Mouse (Mus musculus): ENCODE results near the gene Orm3. TPM values are rescaled to one million over a fixed set of nuclear protein-coding genes. Genes with fewer than 3 reads are reported as not detected.

The Orm3 gene
- polyA plus RNA-seq, 1 experiment from 2014 or later, result not detected

DNA sequence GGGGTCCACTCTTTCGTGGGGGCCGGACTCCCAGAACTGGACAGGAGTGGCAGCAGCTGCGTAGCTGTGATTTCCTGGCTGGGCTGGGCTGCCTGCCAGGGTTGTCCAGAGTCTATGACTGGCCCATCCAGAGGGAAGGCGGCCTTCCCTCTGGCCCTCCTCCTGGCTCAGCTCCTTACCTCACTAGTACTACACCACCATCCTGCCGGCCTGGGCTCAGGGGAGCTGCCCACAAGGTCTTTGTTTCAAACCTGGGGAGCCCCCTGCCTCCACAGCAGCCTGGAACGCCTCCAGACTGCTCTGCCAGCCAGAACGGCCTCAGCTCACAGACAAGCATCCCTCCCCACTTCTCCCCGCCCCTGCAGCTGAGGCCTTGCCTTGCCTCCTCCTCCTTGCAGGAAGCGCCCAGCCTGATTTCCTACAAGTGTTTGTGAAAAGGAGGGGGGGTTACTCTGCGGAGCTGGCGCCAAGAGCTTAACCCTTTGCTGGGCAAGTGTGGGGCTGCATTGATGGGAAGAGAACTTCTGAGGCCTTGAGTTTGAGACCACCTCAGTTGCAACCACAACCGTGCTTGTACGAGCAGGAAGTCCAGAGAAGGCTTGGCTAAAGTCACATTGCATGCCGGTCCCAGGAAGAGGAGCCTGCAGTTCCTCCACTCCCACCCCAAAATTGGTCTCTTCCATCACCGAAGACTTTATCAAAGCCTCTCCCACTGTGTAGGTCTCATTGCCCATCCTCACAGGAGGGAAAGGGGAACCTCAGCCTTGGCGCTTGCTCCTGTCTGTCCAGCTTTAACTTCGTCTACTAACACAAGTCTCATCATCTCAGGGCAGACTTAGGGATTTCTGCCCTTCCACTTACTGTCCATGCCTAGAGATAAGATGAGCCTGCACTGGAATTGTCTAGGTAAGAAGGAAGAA is 47.3 kb downstream of the Orm3 start, which contains the start of gene Akna:
Gene Akna (minus strand): TSS at position 315 of the 920 bp plus-strand sequence.
- Histone ChIP-seq H3K4me1 (ENCODE audit: control insufficient read depth, insufficient read depth, low read depth, low read length) (peaks cover 35% of the 10 kb centered on the region), H3K27ac (ENCODE audit: low read depth, low read length) (peak within 1 kb of the TSS; percentile 72), H3K4me3 (ENCODE audit: low read length) (peak within 1 kb of the TSS; percentile 18; the same call in 1 of the 2 replicates), H3K9me3 (ENCODE audit: control insufficient read depth, low read length) (no peaks in the 10 kb centered on the region), H3K4me2 (ENCODE audit: low read length) (peak within 1 kb of the TSS; percentile 39), H3K36me3 (ENCODE audit: control insufficient read depth, insufficient read depth, low read length) (no peaks in the 10 kb centered on the region), H3K9ac (ENCODE audit: low read depth, low read length) (peak within 1 kb of the TSS; percentile 2), H3K27me3 (replicated peaks; ENCODE audit: control insufficient read depth, insufficient read depth, low read length) (no peaks in the 10 kb centered on the region)
- WGBS, result 15% methylated on average over 17 of the region's 17 CpGs
- peak; percentile 88 for ATAC-seq

DNA sequence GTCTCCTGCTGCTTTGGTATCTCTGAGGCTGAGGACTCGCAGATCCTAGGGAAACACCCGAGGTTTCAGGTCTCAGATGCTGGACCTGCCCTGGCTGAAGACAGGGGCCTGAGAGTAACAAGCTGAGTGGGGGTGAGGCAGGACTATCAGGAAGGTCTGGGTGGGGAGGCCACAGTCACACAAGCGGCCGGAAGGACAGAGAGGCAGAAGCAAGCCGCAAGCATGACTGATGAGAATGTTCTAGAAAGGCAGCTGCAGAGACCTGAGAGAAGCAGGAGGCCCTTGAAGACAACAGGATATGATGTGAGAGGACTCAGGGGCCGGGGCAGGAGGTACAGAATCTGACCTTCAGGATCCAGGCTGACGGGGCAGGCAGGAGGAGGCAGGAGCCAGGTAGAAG is 48.2 kb downstream of the Orm3 start:
- peaks cover 44% of the 10 kb centered on the region for H3K4me1 ChIP-seq (ENCODE audit: control insufficient read depth, insufficient read depth, low read depth, low read length)
- ATAC-seq, result no peak
- H3K9me3 ChIP-seq (ENCODE audit: control insufficient read depth, low read length), result no peaks in the 10 kb centered on the region
- H3K27ac ChIP-seq (ENCODE audit: low read depth, low read length), result no peak overlapping the region
- no peak overlapping the region for H3K4me2 ChIP-seq (ENCODE audit: low read length)
- no peaks in the 10 kb centered on the region for H3K36me3 ChIP-seq (ENCODE audit: control insufficient read depth, insufficient read depth, low read length)
- no peak overlapping the region; the same call in 1 of the 2 replicates for H3K9ac ChIP-seq (ENCODE audit: low read depth, low read length)
- no peaks in the 10 kb centered on the region for H3K27me3 ChIP-seq (replicated peaks; ENCODE audit: control insufficient read depth, insufficient read depth, low read length)
- H3K4me3 ChIP-seq (ENCODE audit: low read length), result no peak overlapping the region
- 72% methylated on average over 7 of the region's 7 CpGs for WGBS

DNA sequence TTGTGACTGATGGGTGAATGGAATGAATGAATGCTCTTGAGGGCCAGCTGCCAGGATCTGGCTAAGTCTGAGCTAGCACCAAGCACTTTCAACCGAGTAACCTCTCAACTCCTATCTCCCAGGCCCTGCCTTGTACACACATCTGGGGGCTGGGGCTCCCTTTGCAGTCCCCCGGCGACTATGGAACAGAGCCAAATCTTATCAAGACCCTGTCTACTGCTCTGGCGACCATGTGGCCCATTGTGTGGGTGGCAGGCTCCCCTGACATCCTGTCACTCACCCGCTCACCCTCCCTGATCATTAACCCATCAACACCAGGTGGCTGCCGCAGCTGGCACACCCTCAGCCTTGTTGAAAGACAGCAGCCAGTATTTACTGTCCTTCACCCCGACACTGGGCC is 49.1 kb downstream of the Orm3 start:
- Histone ChIP-seq H3K9ac (ENCODE audit: low read depth, low read length) (no peak overlapping the region), H3K27me3 (replicated peaks; ENCODE audit: control insufficient read depth, insufficient read depth, low read length) (no peaks in the 10 kb centered on the region), H3K4me3 (ENCODE audit: low read length) (no peak overlapping the region), H3K9me3 (ENCODE audit: control insufficient read depth, low read length) (no peaks in the 10 kb centered on the region), H3K27ac (ENCODE audit: low read depth, low read length) (no peak overlapping the region), H3K36me3 (ENCODE audit: control insufficient read depth, insufficient read depth, low read length) (no peaks in the 10 kb centered on the region), H3K4me1 (ENCODE audit: control insufficient read depth, insufficient read depth, low read depth, low read length) (peaks cover 52% of the 10 kb centered on the region), H3K4me2 (ENCODE audit: low read length) (no peak overlapping the region)
- WGBS, result 17% methylated on average over 7 of the region's 7 CpGs
- no peak for ATAC-seq

DNA sequence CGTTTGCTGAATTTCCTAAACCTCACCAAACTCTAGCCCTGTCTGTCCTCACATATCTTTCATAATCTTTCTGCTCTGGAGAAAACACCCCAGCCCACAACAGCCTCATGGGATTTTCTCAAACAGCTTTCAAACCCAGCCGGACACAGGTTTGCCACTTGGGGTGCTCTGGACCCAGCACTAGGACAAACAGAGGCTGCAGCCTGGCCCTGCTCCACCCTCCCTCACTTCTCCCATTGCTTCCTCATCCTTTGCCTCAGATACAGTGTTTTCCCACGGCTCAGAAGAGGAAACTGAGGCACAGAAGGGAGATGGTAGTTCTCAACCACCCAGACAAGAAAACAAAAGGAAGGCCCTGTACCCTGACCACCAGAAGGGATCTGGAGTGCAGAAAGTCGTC is 49.7 kb downstream of the Orm3 start:
- Histone ChIP-seq H3K4me1 (ENCODE audit: control insufficient read depth, insufficient read depth, low read depth, low read length) (peaks cover 51% of the 10 kb centered on the region), H3K9me3 (ENCODE audit: control insufficient read depth, low read length) (no peaks in the 10 kb centered on the region)
- no peak for ATAC-seq

DNA sequence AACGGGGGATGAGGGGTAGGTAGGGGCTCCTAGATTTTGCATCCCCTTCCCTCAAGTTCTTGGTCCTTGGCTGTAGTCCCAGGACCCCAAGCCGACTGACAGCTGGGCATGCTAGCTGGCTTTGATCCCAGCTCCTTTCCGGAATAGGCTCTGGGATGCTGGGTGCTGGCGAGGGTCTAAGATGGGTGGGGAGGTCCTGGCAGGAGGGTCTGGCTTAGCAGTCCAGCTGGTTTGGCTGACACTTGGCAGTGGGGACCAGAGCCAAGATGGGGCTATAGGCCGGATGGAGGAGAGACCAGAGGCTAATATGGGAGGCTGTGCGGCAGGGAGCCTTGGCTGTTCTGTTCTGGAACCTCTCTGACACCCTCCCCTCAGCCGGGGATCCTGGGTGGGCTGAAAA is 52.3 kb downstream of the Orm3 start:
- Histone ChIP-seq H3K36me3 (ENCODE audit: control insufficient read depth, insufficient read depth, low read length) (no peaks in the 10 kb centered on the region), H3K27ac (ENCODE audit: low read depth, low read length) (peak overlapping the region; percentile 66), H3K4me3 (ENCODE audit: low read length) (peak overlapping the region; percentile 15; the same call in 1 of the 2 replicates), H3K4me2 (ENCODE audit: low read length) (peak overlapping the region; percentile 99), H3K9ac (ENCODE audit: low read depth, low read length) (peak overlapping the region; percentile 51; the same call in 1 of the 2 replicates), H3K9me3 (ENCODE audit: control insufficient read depth, low read length) (no peaks in the 10 kb centered on the region), H3K27me3 (replicated peaks; ENCODE audit: control insufficient read depth, insufficient read depth, low read length) (no peaks in the 10 kb centered on the region), H3K4me1 (ENCODE audit: control insufficient read depth, insufficient read depth, low read depth, low read length) (peaks cover 46% of the 10 kb centered on the region)
- WGBS, result 49% methylated on average over 7 of the region's 7 CpGs
- ATAC-seq, result peak; percentile 57

More for the DNA sequence above, 49.7 kb downstream of the Orm3 start:
- H3K27me3 ChIP-seq (replicated peaks; ENCODE audit: control insufficient read depth, insufficient read depth, low read length), result no peaks in the 10 kb centered on the region
- no peak overlapping the region for H3K4me2 ChIP-seq (ENCODE audit: low read length)
- WGBS, result 62% methylated on average over 4 of the region's 4 CpGs
- no peak overlapping the region for H3K4me3 ChIP-seq (ENCODE audit: low read length)
- H3K27ac ChIP-seq (ENCODE audit: low read depth, low read length), result no peak overlapping the region
- no peak overlapping the region for H3K9ac ChIP-seq (ENCODE audit: low read depth, low read length)
- H3K36me3 ChIP-seq (ENCODE audit: control insufficient read depth, insufficient read depth, low read length), result no peaks in the 10 kb centered on the region

DNA sequence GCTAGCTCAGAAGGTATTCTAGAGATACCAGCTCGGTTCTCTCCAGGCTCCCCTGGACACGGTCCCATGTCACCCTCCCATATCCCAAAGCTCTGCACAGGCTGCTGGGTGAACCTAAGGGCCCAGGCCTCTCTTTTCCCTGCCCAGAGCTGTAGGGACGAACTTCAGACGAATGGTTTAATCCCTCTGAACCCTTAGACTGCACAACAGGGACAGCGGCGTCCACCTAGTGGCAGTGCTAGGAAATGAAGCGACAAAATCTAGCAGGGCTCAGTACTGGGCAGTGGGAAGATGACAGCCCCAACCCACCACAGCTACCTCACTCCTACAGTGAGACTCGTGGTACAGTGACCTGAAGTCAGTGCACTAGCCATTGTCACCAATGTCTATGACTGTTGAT is 52.7 kb downstream of the Orm3 start:
- Histone ChIP-seq H3K4me1 (ENCODE audit: control insufficient read depth, insufficient read depth, low read depth, low read length) (peaks cover 42% of the 10 kb centered on the region), H3K9me3 (ENCODE audit: control insufficient read depth, low read length) (no peaks in the 10 kb centered on the region), H3K27me3 (replicated peaks; ENCODE audit: control insufficient read depth, insufficient read depth, low read length) (no peaks in the 10 kb centered on the region), H3K4me2 (ENCODE audit: low read length) (peak overlapping the region; percentile 99), H3K9ac (ENCODE audit: low read depth, low read length) (peak overlapping the region; percentile 51), H3K27ac (ENCODE audit: low read depth, low read length) (peak overlapping the region; percentile 66), H3K36me3 (ENCODE audit: control insufficient read depth, insufficient read depth, low read length) (no peaks in the 10 kb centered on the region), H3K4me3 (ENCODE audit: low read length) (peak overlapping the region; percentile 15)
- WGBS, result 5% methylated on average over 8 of the region's 8 CpGs
- peak; percentile 62 for ATAC-seq

Other genes starting within 250 kb of the Orm3 start
- gene Ambp, start 201.4 kb upstream of the Orm3 start, polyA plus RNA-seq (2015; fragmentation: Nextera tagmentation; extraction: Ambion mirVana), result 0.29 TPM in 1 of 2 replicates, not detected in the other
- gene Kif12, start 184.0 kb upstream of the Orm3 start, polyA plus RNA-seq (2015; fragmentation: Nextera tagmentation; extraction: Ambion mirVana), result not detected in 2 replicates
- 2.7 and 3.1 TPM in 2 replicates for gene Col27a1, start 142.2 kb upstream of the Orm3 start, polyA plus RNA-seq (2015; fragmentation: Nextera tagmentation; extraction: Ambion mirVana)
- gene Orm1, start 11.6 kb upstream of the Orm3 start, polyA plus RNA-seq (2015; fragmentation: Nextera tagmentation; extraction: Ambion mirVana), result not detected in 2 replicates
- not detected in 2 replicates for gene Orm2, start 6.3 kb downstream of the Orm3 start, polyA plus RNA-seq (2015; fragmentation: Nextera tagmentation; extraction: Ambion mirVana)
- 4.6 and 6.5 TPM in 2 replicates for gene Akna, start 47.2 kb downstream of the Orm3 start, polyA plus RNA-seq (2015; fragmentation: Nextera tagmentation; extraction: Ambion mirVana)
- gene Whrn, start 139.8 kb downstream of the Orm3 start, polyA plus RNA-seq (2015; fragmentation: Nextera tagmentation; extraction: Ambion mirVana), result 5.0 and 5.4 TPM in 2 replicates
- gene Atp6v1g1, start 188.6 kb downstream of the Orm3 start, polyA plus RNA-seq (2015; fragmentation: Nextera tagmentation; extraction: Ambion mirVana), result 389 and 410 TPM in 2 replicates
- gene Tmem268, start 202.6 kb downstream of the Orm3 start, polyA plus RNA-seq (2015; fragmentation: Nextera tagmentation; extraction: Ambion mirVana), result 3.8 and 5.1 TPM in 2 replicates
- not detected in 2 replicates for gene Gm11213, start 249.1 kb downstream of the Orm3 start, polyA plus RNA-seq (2015; fragmentation: Nextera tagmentation; extraction: Ambion mirVana)

Measured in hindbrain, embryonic 16.5 days (tissue).